Mouse (Mus musculus) layer of hippocampus, postnatal 10 days (tissue): ENCODE measurements around the gene Gipc3. TPM values are rescaled to one million over a fixed set of nuclear protein-coding genes. Genes with fewer than 3 reads are reported as not detected.

Source experiments
- DNase-seq, 2 experiments: peaks; one replicate each; pipeline ENCODE4 v3.0.0; 2021; ENCODE audit warnings: low spot score in 2 of 2
- total RNA-seq, 2 experiments: library from RNA; stranded (reverse); gene quantifications; 2 replicates each; pipeline ENCODE4 v1.2.3; 2021

Gipc3 gene
- total RNA-seq, 2 experiments from 2014 or later = 0.94 to 1.2 TPM

DNA sequence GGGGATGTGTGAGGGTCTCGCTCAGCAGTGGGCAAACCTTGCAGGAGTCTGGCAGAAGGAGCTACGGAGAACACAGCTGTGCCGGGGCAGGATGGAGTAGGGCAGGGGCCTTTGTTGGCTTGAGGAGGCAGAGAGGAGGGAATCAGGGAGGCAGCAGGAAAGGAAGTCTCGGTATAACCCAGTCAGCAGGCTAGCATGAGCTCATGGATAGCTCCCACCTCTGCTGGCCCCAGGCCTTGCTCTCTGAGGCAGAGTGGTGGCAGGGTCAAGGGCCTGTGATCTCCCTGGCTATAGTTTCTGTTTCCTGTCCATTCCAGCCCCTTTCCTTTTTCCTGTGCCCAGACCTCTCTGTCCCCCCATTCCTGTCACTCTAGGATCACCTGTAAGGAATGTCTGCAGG is 40.8 kb downstream of the Gipc3 start:
- DNase-seq = no peak

- DNase-seq = no peak
Observed at GRCm38 (mm10) chr10:81301321-81301720, 41.7 kb downstream of the Gipc3 start.

GRCm38 (mm10) chr10:81300352-81300907 is 42.6 kb downstream of the Gipc3 start:
- no peak for DNase-seq

GRCm38 (mm10) chr10:81299585-81300351 is 43.3 kb downstream of the Gipc3 start:
- no peak for DNase-seq

- no peak for DNase-seq
Observed at GRCm38 (mm10) chr10:81298369-81299100, 44.5 kb downstream of the Gipc3 start.

GRCm38 (mm10) chr10:81297845-81298244 is 45.2 kb downstream of the Gipc3 start:
- no peak for DNase-seq

DNA sequence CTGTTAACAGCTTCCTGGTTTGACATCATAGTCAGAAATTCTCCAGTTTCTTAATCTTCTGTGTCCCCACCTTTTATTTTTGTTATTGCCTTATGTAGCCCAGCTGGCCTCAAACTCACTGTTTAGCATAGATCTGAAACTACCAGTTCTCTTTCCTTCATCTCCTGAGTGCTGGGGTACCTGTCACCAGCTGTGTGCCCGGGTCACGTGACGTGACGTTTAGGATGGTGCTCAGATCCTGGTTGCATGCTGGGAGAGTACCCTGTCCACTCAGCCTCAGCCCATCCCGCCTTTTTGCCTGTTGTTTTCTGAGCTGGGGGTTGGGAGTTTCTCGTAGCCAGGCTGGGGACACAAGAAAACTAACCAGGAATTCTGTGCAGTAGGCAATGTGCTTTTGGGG is 45.8 kb downstream of the Gipc3 start:
- DNase-seq = no peak

DNA sequence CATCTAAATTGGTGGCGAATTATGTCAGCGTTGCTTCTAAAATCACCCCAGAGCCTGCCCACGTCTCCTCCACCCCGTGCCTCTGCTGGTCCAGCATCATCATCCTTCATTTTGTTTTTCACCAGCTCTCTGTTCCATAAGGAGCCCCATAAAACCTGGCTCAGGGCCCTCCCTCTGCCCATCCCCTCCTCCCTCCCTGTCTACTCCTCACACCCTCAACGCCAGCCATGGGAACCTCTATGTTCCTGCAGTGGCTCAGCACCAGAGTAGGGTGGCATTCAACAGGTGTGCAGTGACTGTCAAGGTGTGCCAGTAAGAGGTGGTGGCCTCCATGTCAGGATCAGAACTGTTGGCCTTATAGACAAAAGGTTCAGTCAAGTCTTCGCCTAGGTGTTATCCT is 47.9 kb downstream of the Gipc3 start:
- DNase-seq = no peak

DNA sequence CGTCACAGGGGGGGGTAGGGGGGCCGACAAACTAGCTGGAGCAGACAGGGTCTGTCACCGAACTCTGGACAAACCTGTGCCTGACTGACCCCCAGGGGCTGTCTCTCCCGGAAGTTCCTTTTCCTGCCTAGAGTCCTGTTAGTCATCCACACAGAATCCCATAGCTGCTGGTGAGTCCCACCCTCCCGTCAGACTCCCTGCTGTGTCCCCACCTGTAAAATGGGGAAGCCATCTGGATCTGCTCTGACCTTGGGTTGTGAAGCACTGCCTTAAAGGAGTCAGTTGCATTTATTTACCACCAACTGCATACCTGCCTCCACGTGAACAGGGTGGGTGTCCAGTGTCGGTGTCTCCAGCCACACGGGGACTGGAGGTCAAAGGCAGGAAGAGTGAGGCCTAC is 48.6 kb downstream of the Gipc3 start:
- no peak for DNase-seq

DNA sequence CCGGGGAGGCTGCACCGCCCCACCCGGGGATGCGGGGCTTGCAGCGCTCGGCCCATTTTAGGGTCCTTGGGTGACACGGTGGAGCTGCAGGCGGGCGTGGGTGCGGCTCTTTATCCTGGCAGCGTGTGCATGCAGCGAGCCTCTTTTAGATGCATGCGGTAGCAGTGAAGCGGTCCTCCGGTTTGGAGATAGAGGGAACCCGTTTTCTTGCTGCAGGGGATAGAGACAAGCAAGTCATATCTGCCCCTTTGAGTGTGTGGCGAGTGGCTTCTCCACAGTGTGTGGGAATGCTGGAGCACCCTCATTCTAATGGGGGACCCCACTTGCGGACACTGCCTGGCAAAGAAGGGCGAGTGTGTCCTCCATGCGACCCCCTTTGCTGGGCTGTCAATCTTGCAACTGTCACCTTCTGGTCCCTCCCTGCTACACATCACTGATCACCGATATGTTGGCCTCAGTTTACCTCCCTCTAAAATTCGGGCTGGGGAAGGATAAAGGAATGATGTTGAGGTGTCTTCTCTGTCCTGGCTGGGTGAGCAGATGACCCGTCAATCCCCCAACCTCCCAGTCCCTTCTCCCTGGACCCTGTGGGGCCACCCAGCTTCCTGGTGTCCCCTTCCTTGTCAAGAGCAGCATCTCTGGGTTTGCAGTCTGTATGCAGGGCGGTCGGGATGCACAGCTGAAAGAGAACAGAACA is 49.6 kb downstream of the Gipc3 start:
- DNase-seq = no peak

- peak; percentile 99 to 100 for DNase-seq
Observed at GRCm38 (mm10) chr10:81292554-81293333, 50.3 kb downstream of the Gipc3 start, which contains the start of gene Pip5k1c. Gene Pip5k1c, plus strand, starts transcription at chr10:81292963.

- DNase-seq = no peak
Observed at GRCm38 (mm10) chr10:81291511-81292104, 51.5 kb downstream of the Gipc3 start, which contains the start of gene Tjp3. Gene Tjp3, minus strand, starts transcription at chr10:81291581.

- DNase-seq = no peak
Observed at GRCm38 (mm10) chr10:81290698-81291460, 52.2 kb downstream of the Gipc3 start.

- DNase-seq = no peak
Observed at GRCm38 (mm10) chr10:81289811-81290210, 53.3 kb downstream of the Gipc3 start.

DNA sequence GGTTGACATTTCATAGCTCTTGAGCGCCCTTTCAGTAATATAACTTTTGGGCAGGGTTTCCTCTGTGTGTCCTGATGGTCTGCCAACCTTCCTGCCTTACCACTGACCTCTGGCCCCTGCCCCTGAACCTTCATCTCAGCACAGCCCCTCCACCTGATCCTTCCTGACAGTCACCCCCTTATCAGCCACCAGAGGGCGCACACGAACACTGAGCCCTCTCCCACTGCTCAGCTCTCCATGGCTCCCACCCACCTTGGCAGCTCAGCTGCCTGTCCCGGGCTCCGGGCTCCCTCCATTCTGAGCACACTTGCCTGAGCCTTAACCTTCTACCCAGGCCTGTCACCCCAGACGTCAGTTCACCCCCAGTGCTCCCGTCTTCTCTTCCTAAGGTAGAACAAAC is 53.8 kb downstream of the Gipc3 start:
- DNase-seq = peak; percentile 70 to 78

- DNase-seq = peak; percentile 57 to 61
Observed at GRCm38 (mm10) chr10:81288601-81289000, 54.5 kb downstream of the Gipc3 start.

DNA sequence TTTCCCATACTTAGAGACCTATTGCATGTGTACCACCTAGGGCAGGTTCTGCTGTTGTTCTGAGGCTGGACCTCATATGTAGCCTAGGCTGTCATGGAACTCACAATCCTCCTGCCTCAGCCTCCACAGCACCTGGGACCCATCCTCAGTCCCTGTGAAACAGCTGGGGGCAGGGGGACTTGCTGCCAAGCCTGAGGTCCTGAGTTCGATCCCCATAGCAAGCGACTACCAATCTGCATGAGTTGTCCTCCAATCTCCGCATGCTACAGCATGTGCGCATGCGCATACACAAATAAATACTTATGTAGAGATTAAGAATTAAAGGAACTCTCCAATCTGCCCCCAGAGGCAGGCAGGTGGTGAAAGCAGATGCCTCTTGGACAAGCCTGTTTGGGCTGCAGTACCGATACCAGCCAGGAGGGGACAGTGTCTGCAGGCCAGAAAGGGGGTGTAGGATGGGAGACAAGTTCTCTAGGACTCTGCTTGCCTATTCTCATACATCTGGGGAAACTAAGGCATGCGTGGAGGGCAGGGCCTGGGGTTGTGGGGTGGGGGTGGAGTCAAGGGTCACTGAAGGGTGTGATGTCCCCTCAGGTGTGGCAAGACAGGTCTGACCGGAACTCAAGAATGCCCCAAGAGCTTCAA is 55.4 kb downstream of the Gipc3 start:
- peak; percentile 65 to 66 for DNase-seq

DNA sequence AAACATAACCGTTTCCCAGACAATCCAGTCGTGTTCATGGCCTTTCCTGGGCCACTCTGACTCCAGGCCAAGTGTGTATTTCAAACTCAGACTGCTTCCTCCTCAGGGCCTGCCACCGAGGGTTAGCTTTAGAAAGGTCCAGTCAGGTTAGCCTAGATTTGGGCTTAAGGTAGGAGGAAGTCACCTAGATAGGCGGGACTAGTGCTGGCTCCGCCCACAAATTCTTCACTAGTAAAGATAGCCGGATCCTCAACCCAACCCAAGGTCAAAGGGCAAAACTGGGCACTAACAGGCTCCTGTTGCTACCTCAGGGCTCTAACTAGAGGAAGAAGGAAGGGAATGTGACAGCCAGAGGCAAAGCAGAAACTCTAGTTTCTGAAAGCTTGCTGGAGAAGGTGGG is 56.5 kb downstream of the Gipc3 start:
- DNase-seq = no peak
